Mouse (Mus musculus) kidney, embryonic 14.5 days (tissue): ENCODE data around the gene Rprd1b. TPM values are rescaled to one million over a fixed set of nuclear protein-coding genes. Genes with fewer than 3 reads are reported as not detected.
A peak's percentile ranks its signal among the peaks of the same experiment; 100 is the strongest.

Experiments used
- ATAC-seq: fragments of 200-750 bp; cut with Nextera tagmentation; 2 replicates; pipeline ENCODE4 v1.8.0; 2017; ENCODE audit warnings: moderate number of reproducible peaks, mild to moderate bottlenecking, moderate TSS enrichment, moderate library complexity; ENCODE audit not compliant: low FRiP score, low TSS enrichment
- H3K27ac ChIP-seq: fragments of 300-500 bp; sonication (generic); 2 replicates; pipeline ENCODE4 v1.5.1; 2014; ENCODE audit warnings: low read depth, mild to moderate bottlenecking, low read length, moderate library complexity, mixed read lengths
- H3K27me3 ChIP-seq: fragments of 300-500 bp; sonication (generic); 2 replicates; pipeline ENCODE4 v1.6.1; 2014; ENCODE audit warnings: mild to moderate bottlenecking, low read length; ENCODE audit not compliant: control insufficient read depth, insufficient read depth
- H3K36me3 ChIP-seq: fragments of 300-500 bp; sonication (generic); 2 replicates; pipeline ENCODE4 v1.6.1; 2014; ENCODE audit warnings: low read length, mixed read lengths; ENCODE audit not compliant: control insufficient read depth, insufficient read depth
- H3K4me1 ChIP-seq: fragments of 300-500 bp; sonication (generic); 2 replicates; pipeline ENCODE4 v1.6.1; 2014; ENCODE audit warnings: low read length, mixed read lengths; ENCODE audit not compliant: control insufficient read depth, insufficient read depth
- H3K4me2 ChIP-seq: fragments of 300-500 bp; sonication (generic); replicated peaks from 2 replicates; pipeline ENCODE4 v1.6.1; 2014; ENCODE audit warnings: low read depth, mild to moderate bottlenecking, low read length
- H3K4me3 ChIP-seq: fragments of 300-500 bp; sonication (generic); 2 replicates; pipeline ENCODE4 v1.5.1; 2014; ENCODE audit warnings: mild to moderate bottlenecking, low read length
- H3K9ac ChIP-seq: fragments of 300-500 bp; sonication (generic); 2 replicates; pipeline ENCODE4 v1.6.1; 2014; ENCODE audit warnings: low read depth, mild to moderate bottlenecking, low read length, moderate library complexity
- H3K9me3 ChIP-seq: fragments of 300-500 bp; sonication (generic); 2 replicates; pipeline ENCODE4 v1.6.1; 2016; ENCODE audit warnings: low read length; ENCODE audit not compliant: control insufficient read depth
- WGBS: fragments of 180-500 bp; shearing (Covaris S2); extraction: QIAGEN DNeasy Blood & Tissue Kit; methylation state at CpG from one replicate; pipeline ENCODE4 v1.1.7; 2014; 5-methylcytosine and 5-hydroxymethylcytosine counted together
- polyA plus RNA-seq: library from polyadenylated mRNA; unstranded; fragments of >200 nt; fragmentation: Nextera tagmentation; extraction: Ambion mirVana; gene quantifications from 2 replicates; pipeline ENCODE4 v1.2.1, GENCODE M21; 2014

Rprd1b gene
- polyA plus RNA-seq, 1 experiment from 2014 or later = 53.3 TPM

DNA sequence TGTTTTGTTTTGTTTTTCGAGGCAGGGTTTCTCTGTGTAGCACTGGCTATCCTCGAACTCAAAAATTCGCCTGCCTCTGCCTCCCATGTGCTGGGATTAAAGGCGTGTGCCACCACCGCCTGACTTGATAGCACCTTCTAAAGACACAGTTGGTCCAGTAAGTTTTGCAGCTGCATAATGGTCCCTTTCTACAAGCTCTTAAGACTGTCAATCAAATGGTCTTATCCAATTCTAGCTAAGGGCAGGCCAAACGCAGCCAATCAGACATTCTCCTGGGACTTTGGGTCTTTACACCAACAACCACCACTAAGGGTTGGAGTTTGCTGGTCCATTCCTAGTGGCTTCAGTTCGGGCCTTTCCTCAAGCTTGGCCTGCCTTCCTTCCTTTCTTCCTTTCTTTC lies 126.8 kb downstream of the Rprd1b start:
- H3K4me3 ChIP-seq = no peak overlapping the region
- WGBS = 91% methylated on average over 7 of the region's 7 CpGs
- ATAC-seq = no peak

DNA sequence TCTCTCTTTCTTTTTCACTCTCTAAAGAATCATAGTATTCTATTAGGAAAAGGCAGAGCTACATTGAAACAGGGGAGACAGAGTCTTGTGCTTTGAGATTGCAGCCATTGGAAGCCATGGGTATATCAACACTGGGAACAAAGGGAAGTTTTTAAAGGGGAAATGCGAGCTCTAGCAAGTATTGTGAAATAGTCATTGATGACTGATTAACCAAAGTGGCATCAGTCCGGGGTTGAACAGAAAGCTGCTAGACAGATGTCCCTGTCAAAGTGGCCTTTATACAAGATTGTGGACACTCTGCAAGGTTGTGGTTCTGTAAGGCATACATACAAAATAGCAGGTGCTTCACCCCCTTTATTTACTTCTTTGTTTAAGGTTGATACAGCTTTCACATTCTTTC lies 127.3 kb downstream of the Rprd1b start:
- WGBS = 72% methylated on average over 2 of the region's 2 CpGs
- no peak overlapping the region for H3K4me2 ChIP-seq
- H3K36me3 ChIP-seq = no peaks in the 10 kb centered on the region
- H3K9me3 ChIP-seq = no peaks in the 10 kb centered on the region
- ATAC-seq = no peak
- no peak overlapping the region for H3K9ac ChIP-seq
- no peak overlapping the region for H3K27ac ChIP-seq
- H3K27me3 ChIP-seq = no peaks in the 10 kb centered on the region
- peaks cover 13% of the 10 kb centered on the region for H3K4me1 ChIP-seq
- no peak overlapping the region for H3K4me3 ChIP-seq

More for the DNA sequence above, 126.8 kb downstream of the Rprd1b start:
- H3K27ac ChIP-seq = no peak overlapping the region
- H3K9ac ChIP-seq = no peak overlapping the region
- H3K27me3 ChIP-seq = no peaks in the 10 kb centered on the region
- no peak overlapping the region for H3K4me2 ChIP-seq
- H3K4me1 ChIP-seq = peaks cover 13% of the 10 kb centered on the region
- H3K9me3 ChIP-seq = no peaks in the 10 kb centered on the region
- H3K36me3 ChIP-seq = no peaks in the 10 kb centered on the region

DNA sequence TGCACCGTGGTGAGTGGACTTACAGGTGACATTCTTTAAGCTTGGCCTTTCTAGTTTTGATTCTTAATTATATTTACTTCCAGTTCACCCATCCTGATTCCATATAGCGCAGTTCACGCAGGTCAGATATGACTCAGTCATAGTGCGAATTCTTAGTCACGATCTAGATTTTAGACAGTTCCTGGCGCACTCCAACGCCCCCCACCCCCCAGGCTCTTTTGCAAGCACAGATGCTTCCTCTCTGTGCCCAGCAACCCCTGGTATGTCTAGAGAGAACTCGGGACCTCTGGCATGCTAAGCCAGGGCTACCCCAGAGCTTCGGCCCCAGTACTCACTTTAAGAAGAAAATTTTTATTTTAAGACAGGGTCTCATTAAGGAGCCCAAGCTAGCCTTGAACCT lies 128.2 kb downstream of the Rprd1b start:
- no peaks in the 10 kb centered on the region for H3K27me3 ChIP-seq
- H3K9ac ChIP-seq = no peak overlapping the region
- H3K4me3 ChIP-seq = no peak overlapping the region
- no peak overlapping the region for H3K27ac ChIP-seq
- no peaks in the 10 kb centered on the region for H3K9me3 ChIP-seq
- H3K4me2 ChIP-seq = no peak overlapping the region
- peaks cover 13% of the 10 kb centered on the region for H3K4me1 ChIP-seq
- no peak for ATAC-seq
- H3K36me3 ChIP-seq = no peaks in the 10 kb centered on the region
- WGBS = 86% methylated on average over 9 of the region's 9 CpGs

DNA sequence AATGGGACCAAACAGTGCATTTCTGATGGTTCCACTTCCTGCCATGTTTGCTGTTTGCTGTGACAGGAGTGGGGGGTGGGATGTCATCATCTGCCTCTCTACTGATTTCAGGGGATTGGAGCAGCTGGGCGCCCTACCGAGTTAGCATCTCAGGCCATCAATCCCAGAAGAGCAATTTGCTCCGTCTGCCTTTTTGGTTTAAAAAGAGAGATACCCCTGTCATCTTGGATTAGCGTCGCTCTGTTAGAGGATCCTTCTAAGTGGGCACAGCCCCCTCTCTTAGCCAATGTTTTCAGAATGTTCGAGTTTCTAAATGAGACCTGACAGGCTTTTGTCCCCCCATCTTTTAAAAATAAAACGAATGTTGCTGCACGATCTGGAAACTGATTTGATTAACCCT lies 129.4 kb downstream of the Rprd1b start:
- no peak for ATAC-seq
- WGBS = 75% methylated on average over 8 of the region's 8 CpGs
- no peak overlapping the region for H3K4me2 ChIP-seq
- H3K27ac ChIP-seq = no peak overlapping the region
- no peaks in the 10 kb centered on the region for H3K9me3 ChIP-seq
- H3K9ac ChIP-seq = no peak overlapping the region
- H3K4me3 ChIP-seq = no peak overlapping the region
- no peaks in the 10 kb centered on the region for H3K27me3 ChIP-seq
- peaks cover 14% of the 10 kb centered on the region for H3K4me1 ChIP-seq
- no peaks in the 10 kb centered on the region for H3K36me3 ChIP-seq

DNA sequence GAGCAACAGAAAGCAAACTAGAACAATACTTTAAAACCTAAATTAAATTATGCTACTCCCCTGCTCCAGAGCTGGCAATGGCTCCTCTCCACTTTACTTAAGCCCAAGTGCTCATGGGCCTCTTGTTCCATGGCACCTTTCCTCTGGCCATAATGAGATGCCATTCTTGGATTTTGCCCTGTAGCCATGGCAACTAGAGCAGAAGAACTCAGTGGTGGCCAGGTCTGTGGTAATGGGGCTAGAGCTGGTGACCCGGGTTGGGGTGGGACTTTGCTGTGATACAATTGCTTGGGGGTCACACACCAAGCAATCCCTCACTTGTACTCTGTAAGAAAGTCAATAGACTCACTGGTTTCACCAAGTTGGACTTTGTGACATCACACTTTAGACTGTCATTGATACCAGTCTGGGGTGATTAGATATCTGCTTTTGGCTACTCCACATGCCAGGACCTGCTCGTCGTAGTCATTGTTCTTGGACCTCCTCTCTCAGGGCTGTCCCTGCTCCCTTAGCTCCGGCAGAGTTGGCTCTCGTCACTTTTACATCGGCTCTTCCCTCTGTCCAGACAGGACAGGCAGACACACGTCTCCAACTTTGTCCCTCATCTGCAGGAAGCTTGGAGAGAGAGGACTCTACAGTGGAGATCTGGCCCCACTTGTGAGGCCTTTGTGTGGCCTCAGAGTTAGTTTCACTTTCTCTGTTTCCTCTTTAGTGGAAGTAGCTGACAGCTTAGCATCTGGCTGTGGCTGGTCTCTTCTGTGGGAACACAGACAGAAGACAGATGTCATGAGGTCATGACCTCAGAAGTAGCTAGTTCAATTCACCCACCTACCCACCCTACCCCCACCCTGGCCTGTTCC lies 131.3 kb downstream of the Rprd1b start:
- no peaks in the 10 kb centered on the region for H3K27me3 ChIP-seq
- no peaks in the 10 kb centered on the region for H3K36me3 ChIP-seq
- no peaks in the 10 kb centered on the region for H3K9me3 ChIP-seq
- H3K4me3 ChIP-seq = no peak overlapping the region
- 58% methylated on average over 7 of the region's 7 CpGs for WGBS
- no peak for ATAC-seq
- H3K27ac ChIP-seq = no peak overlapping the region; the same call in 1 of the 2 replicates
- H3K9ac ChIP-seq = no peak overlapping the region
- peak overlapping the region; percentile 23; the same call in 1 of the 2 replicates for H3K4me2 ChIP-seq
- H3K4me1 ChIP-seq = peaks cover 13% of the 10 kb centered on the region; the same call in 1 of the 2 replicates

DNA sequence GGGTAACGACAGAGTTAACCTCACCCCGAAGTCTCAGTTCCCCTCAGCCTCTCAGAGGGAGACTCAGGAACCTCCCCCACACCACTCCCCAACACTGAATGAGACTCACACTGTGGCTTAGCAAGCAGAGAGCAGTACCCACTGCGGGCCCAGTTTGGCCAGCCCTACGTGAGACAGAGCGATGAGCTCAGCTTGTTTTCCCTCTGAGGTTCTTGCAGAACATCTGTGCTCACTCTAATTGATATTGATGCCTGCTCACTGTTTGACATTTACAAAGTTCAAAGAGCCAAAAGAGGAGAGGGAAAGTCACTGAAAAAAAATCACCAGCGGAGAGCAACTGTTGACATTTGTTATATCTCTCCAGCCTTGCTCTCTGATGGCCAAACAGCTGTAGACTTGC lies 133.5 kb downstream of the Rprd1b start:
- H3K4me2 ChIP-seq = no peak overlapping the region
- H3K9me3 ChIP-seq = no peaks in the 10 kb centered on the region
- H3K4me3 ChIP-seq = no peak overlapping the region
- no peaks in the 10 kb centered on the region for H3K36me3 ChIP-seq
- H3K27ac ChIP-seq = no peak overlapping the region
- no peaks in the 10 kb centered on the region for H3K27me3 ChIP-seq
- WGBS = 41% methylated on average over 6 of the region's 6 CpGs
- peaks cover 19% of the 10 kb centered on the region; the same call in 1 of the 2 replicates for H3K4me1 ChIP-seq
- H3K9ac ChIP-seq = no peak overlapping the region
- ATAC-seq = no peak

DNA sequence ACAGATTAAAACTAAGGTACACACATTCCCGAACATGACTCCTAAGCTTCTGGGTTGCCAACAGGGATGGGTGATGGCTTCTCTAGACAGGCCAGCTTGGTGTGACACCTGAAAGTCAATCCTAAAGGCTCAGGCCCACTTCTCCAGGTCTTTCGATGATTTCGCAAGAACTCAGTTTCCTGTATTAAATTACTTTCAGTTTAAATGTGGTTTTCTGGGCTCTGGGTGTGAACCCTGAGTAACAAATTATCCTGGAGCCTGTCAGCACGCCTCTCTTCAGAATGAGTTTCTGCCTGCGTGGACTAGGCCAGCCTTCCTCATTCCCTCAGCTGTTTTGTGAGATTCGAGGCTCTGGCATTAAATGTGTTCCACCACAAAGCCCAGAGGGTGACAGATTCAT lies 134.7 kb downstream of the Rprd1b start:
- Histone ChIP-seq H3K36me3 (no peaks in the 10 kb centered on the region), H3K4me2 (no peak overlapping the region), H3K4me1 (peaks cover 29% of the 10 kb centered on the region; the same call in 1 of the 2 replicates), H3K27me3 (no peaks in the 10 kb centered on the region), H3K9me3 (no peaks in the 10 kb centered on the region), H3K27ac (no peak overlapping the region), H3K4me3 (no peak overlapping the region), H3K9ac (no peak overlapping the region)
- 33% methylated on average over 6 of the region's 6 CpGs for whole genome bisulfite sequencing
- no peak for ATAC-seq

DNA sequence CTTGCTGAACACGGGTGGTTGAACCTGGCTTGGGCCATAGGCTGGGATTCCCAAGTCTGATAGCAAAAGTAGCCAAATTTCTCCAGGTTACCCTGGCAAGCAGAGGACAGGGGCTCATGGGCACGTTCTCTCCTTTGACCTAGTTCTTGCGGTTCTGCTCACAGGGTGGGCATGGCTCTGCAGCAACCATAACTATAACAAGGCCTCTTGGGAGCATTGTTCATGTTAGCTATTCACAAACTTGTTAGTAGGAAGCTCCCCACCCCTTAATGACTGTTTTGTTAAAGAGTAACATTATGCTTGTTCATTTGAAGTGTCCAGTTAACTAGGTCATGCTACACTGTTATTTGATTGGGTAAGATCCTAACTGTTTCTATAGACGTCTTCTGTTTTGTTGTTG lies 137.5 kb downstream of the Rprd1b start:
- H3K9ac ChIP-seq = no peak overlapping the region
- peaks cover 33% of the 10 kb centered on the region; the same call in 1 of the 2 replicates for H3K4me1 ChIP-seq
- no peaks in the 10 kb centered on the region for H3K9me3 ChIP-seq
- H3K4me3 ChIP-seq = no peak overlapping the region
- 69% methylated on average over 4 of the region's 4 CpGs for WGBS
- H3K27ac ChIP-seq = peak overlapping the region; percentile 17; the same call in 1 of the 2 replicates
- no peaks in the 10 kb centered on the region for H3K36me3 ChIP-seq
- ATAC-seq = no peak
- no peaks in the 10 kb centered on the region for H3K27me3 ChIP-seq
- H3K4me2 ChIP-seq = no peak overlapping the region

DNA sequence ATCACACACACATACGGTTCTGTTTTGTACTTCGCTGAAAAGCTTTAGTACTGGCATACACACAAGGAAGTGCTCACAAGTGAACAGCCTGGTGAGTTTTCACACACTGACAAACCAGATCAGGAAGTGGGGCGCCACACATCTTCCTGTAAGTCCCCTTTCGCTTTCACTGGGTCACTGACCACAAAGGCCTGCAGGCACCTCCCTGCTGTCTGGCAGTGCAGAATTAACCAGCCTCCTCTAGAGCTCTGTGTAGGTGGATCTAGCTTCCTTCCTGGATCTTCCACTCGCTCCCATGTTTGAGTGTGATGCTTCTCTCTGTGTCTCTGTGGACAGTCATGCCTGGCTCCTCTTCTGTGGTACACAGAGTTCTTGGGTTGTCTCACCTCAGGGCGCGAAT lies 138.3 kb downstream of the Rprd1b start:
- H3K4me3 ChIP-seq = no peak overlapping the region

More for the DNA sequence above, 138.3 kb downstream of the Rprd1b start:
- no peak overlapping the region for H3K9ac ChIP-seq
- no peaks in the 10 kb centered on the region for H3K27me3 ChIP-seq
- H3K36me3 ChIP-seq = no peaks in the 10 kb centered on the region
- H3K27ac ChIP-seq = peak overlapping the region; percentile 52
- ATAC-seq = 0 out of 2 replicates have a peak, but pooled peaks have one; percentile 21
- H3K4me2 ChIP-seq = no peak overlapping the region
- H3K9me3 ChIP-seq = no peaks in the 10 kb centered on the region
- 60% methylated on average over 7 of the region's 7 CpGs for WGBS
- H3K4me1 ChIP-seq = peaks cover 33% of the 10 kb centered on the region; the same call in 1 of the 2 replicates
